Mouse (Mus musculus): ENCODE results near the gene Foxa3. TPM values are rescaled to one million over a fixed set of nuclear protein-coding genes. Genes with fewer than 3 reads are reported as not detected.
A peak's percentile ranks its signal among the peaks of the same experiment; 100 is the strongest.

Foxa3 gene
- polyA plus RNA-seq, 1 experiment from 2014 or later = 0.31 TPM

GRCm38 (mm10) chr7:19024096-19024506 is 763 bp upstream of the Foxa3 start, which contains the start of gene Sympk:
Gene Sympk, plus strand, starts transcription at chr7:19024377.
- Histone ChIP-seq H3K9me3 (replicated peaks) (no peaks in the 10 kb centered on the region), H3K27ac (replicated peaks) (peak within 1 kb of the TSS; percentile 75), H3K4me2 (peak within 1 kb of the TSS; percentile 85), H3K9ac (replicated peaks) (peak within 1 kb of the TSS; percentile 86), H3K4me3 (replicated peaks) (peak within 1 kb of the TSS; percentile 88), H3K27me3 (replicated peaks) (peaks cover 37% of the 10 kb centered on the region), H3K4me1 (peaks cover 27% of the 10 kb centered on the region), H3K36me3 (peaks cover 2% of the 10 kb centered on the region)
- under 1% methylated on average over 46 of the region's 50 CpGs for WGBS
- peak; percentile 94 for ATAC-seq (ENCODE audit: low FRiP score)

DNA sequence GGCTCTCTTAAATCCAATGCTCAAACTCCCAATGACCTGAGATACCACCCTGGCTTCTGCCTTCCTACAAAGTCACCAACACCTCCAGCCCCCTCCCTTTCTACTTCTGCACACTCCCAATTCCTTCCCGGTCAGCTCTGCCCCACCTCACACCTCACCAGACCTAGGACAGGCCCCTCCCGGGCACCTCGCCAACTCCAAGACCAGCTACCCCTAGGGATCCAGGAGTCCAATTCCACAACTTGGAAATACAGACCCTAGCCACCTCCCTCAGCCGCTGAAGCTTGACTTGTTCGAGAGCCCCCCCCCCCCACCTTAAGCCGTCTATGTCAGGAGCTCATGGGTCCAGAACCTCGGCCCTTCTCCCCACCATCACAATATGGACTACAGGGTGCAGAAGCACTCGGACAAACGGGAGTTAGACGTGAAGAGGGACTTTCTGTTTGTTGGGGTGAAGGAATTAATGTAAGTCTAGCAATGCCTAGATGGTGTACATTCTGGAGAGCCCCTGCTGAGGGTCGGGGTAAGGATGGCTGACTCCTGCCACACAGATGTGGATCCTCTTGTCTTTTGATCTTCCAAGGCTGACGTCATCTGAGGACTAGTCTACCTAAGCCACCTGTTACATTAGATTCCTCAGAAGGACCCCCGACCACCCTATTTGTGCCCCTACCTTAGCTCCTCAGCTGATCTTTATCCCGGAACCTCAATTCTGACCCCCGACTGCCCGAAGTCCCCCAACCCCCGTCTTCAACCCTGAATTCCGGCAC is 964 bp downstream of the Foxa3 start:
- Histone ChIP-seq H3K9ac (replicated peaks) (no peak overlapping the region), H3K9me3 (replicated peaks) (no peaks in the 10 kb centered on the region), H3K36me3 (no peaks in the 10 kb centered on the region), H3K27ac (replicated peaks) (no peak overlapping the region), H3K4me1 (peaks cover 27% of the 10 kb centered on the region), H3K4me3 (replicated peaks) (no peak overlapping the region), H3K27me3 (replicated peaks) (peaks cover 37% of the 10 kb centered on the region), H3K4me2 (no peak overlapping the region)
- WGBS = 56% methylated on average over 18 of the region's 18 CpGs
- ATAC-seq (ENCODE audit: low FRiP score) = no peak

- Histone ChIP-seq H3K4me2 (no peak overlapping the region), H3K4me3 (replicated peaks) (no peak overlapping the region), H3K4me1 (peaks cover 22% of the 10 kb centered on the region), H3K27me3 (replicated peaks) (peaks cover 37% of the 10 kb centered on the region), H3K9ac (replicated peaks) (no peak overlapping the region), H3K27ac (replicated peaks) (no peak overlapping the region), H3K36me3 (no peaks in the 10 kb centered on the region), H3K9me3 (replicated peaks) (no peaks in the 10 kb centered on the region)
- ATAC-seq (ENCODE audit: low FRiP score) = no peak
- 35% methylated on average over 8 of the region's 8 CpGs for WGBS
Measured at GRCm38 (mm10) chr7:19021048-19021447, 2.3 kb downstream of the Foxa3 start.

GRCm38 (mm10) chr7:19017909-19018308 is 5.4 kb downstream of the Foxa3 start:
- Histone ChIP-seq H3K36me3 (no peaks in the 10 kb centered on the region), H3K9me3 (replicated peaks) (no peaks in the 10 kb centered on the region), H3K9ac (replicated peaks) (no peak overlapping the region), H3K27me3 (replicated peaks) (peaks cover 29% of the 10 kb centered on the region), H3K4me3 (replicated peaks) (no peak overlapping the region), H3K27ac (replicated peaks) (no peak overlapping the region), H3K4me1 (no peaks in the 10 kb centered on the region), H3K4me2 (no peak overlapping the region)
- no peak for ATAC-seq (ENCODE audit: low FRiP score)
- WGBS = 92% methylated on average over 7 of the region's 7 CpGs

- Histone ChIP-seq H3K27ac (replicated peaks) (no peak overlapping the region), H3K9ac (replicated peaks) (no peak overlapping the region), H3K4me2 (no peak overlapping the region), H3K4me1 (peaks cover 10% of the 10 kb centered on the region), H3K9me3 (replicated peaks) (no peaks in the 10 kb centered on the region), H3K4me3 (replicated peaks) (no peak overlapping the region), H3K27me3 (replicated peaks) (peaks cover 10% of the 10 kb centered on the region), H3K36me3 (no peaks in the 10 kb centered on the region)
- WGBS = 84% methylated on average over 4 of the region's 4 CpGs
- ATAC-seq (ENCODE audit: low FRiP score) = no peak
Measured at GRCm38 (mm10) chr7:19016042-19016441, 7.3 kb downstream of the Foxa3 start.

DNA sequence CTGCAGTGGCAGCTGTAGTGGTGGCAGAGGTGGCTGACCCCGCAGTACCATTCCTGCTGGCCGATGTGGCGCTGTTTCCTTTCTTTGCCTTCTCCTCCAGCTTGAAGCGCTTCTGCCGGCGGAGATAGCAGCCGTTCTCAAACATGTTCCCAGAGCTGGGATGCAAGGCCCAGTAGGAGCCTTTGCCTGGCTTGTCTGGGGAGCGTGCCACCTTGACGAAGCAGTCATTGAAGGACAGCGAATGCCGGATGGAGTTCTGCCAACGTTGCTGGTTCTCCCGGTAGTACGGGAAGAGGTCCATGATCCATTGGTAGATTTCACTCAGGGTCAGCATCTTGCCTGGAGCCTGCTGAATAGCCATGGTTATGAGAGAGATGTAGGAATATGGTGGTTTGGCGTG is 8.9 kb downstream of the Foxa3 start:
- Histone ChIP-seq H3K4me1 (peaks cover 10% of the 10 kb centered on the region), H3K27me3 (replicated peaks) (no peaks in the 10 kb centered on the region), H3K9me3 (replicated peaks) (no peaks in the 10 kb centered on the region), H3K4me3 (replicated peaks) (no peak overlapping the region), H3K4me2 (no peak overlapping the region), H3K9ac (replicated peaks) (no peak overlapping the region), H3K27ac (replicated peaks) (no peak overlapping the region), H3K36me3 (no peaks in the 10 kb centered on the region)
- 69% methylated on average over 15 of the region's 15 CpGs for WGBS
- no peak for ATAC-seq (ENCODE audit: low FRiP score)

GRCm38 (mm10) chr7:19012882-19013281 is 10.5 kb downstream of the Foxa3 start:
- no peak overlapping the region for H3K4me3 ChIP-seq (replicated peaks)
- H3K9ac ChIP-seq (replicated peaks) = no peak overlapping the region
- no peaks in the 10 kb centered on the region for H3K27me3 ChIP-seq (replicated peaks)
- H3K4me2 ChIP-seq = no peak overlapping the region
- ATAC-seq (ENCODE audit: low FRiP score) = no peak
- no peak overlapping the region for H3K27ac ChIP-seq (replicated peaks)
- 70% methylated on average over 2 of the region's 2 CpGs for WGBS
- H3K36me3 ChIP-seq = no peaks in the 10 kb centered on the region
- H3K9me3 ChIP-seq (replicated peaks) = no peaks in the 10 kb centered on the region
- peaks cover 10% of the 10 kb centered on the region for H3K4me1 ChIP-seq

DNA sequence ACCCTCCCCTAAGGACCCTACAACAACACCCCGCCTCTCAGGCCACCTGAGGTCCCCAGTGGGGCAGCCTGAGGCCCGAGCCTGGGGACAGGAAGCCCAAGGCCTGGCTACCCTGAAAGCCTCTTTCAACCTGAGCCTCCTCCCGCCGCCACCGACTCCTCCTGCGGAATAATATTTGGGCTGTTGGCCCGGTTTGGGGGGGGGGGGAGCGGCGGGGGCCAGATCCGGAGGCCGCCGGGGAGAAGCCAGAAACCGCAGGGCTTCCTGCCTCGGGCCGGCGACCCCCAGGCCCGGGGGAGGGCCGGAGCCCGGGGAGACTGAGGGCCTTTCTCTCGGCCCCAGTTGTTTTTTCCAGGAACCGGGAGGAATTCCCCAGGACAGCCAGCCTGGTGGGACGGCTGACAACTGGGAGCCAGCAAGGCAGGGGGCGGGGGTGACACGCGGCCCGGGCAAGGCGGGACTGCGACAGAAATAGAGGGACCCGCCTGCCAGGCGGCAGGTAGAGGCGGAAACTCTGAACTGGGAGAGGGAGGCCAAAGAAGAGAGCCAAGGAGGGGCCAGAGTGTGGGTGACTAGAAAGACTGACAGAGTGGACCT is 11.2 kb downstream of the Foxa3 start:
- 5% methylated on average over 28 of the region's 31 CpGs for WGBS
- Histone ChIP-seq H3K27me3 (replicated peaks) (no peaks in the 10 kb centered on the region), H3K27ac (replicated peaks) (0 out of 2 replicates have a peak overlapping the region, but pooled peaks have one; percentile 37), H3K9ac (replicated peaks) (peak overlapping the region; percentile 29), H3K4me3 (replicated peaks) (peak overlapping the region; percentile 25), H3K36me3 (peaks cover 2% of the 10 kb centered on the region; the same call in 1 of the 2 replicates), H3K9me3 (replicated peaks) (no peaks in the 10 kb centered on the region), H3K4me2 (peak overlapping the region; percentile 52), H3K4me1 (peaks cover 15% of the 10 kb centered on the region)
- no peak for ATAC-seq (ENCODE audit: low FRiP score)

DNA sequence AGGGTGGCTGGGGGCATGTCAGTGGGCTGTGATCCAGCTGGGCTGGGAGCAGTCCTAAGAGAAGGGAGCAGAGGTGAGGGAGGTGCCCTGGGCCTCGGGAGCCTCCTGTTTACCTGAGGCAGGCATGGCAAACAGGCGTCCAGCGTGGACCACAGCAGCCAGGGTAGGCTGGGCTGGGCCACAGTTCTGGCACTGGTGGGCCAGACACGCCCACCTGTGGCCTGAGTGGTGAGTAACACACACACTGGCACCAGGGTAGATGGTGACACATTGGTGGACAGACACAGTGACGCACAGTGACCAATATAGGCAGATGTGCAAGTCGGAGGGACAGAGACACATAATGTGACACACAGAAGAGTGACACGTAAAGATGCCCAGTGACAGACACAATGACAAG is 12.8 kb downstream of the Foxa3 start:
- ATAC-seq (ENCODE audit: low FRiP score) = no peak
- no peak overlapping the region for H3K4me3 ChIP-seq (replicated peaks)
- H3K4me1 ChIP-seq = peaks cover 30% of the 10 kb centered on the region
- H3K27me3 ChIP-seq (replicated peaks) = no peaks in the 10 kb centered on the region
- no peak overlapping the region for H3K27ac ChIP-seq (replicated peaks)
- H3K36me3 ChIP-seq = peaks cover 15% of the 10 kb centered on the region
- 86% methylated on average over 7 of the region's 7 CpGs for WGBS
- H3K4me2 ChIP-seq = no peak overlapping the region
- H3K9ac ChIP-seq (replicated peaks) = no peak overlapping the region
- no peaks in the 10 kb centered on the region for H3K9me3 ChIP-seq (replicated peaks)

- no peaks in the 10 kb centered on the region for H3K9me3 ChIP-seq (replicated peaks)
- H3K27me3 ChIP-seq (replicated peaks) = no peaks in the 10 kb centered on the region
- H3K4me3 ChIP-seq (replicated peaks) = 0 out of 2 replicates have a peak overlapping the region, but pooled peaks have one; percentile 7
- no peak for ATAC-seq (ENCODE audit: low FRiP score)
- WGBS = 80% methylated on average over 13 of the region's 13 CpGs
- H3K36me3 ChIP-seq = peaks cover 17% of the 10 kb centered on the region
- peak overlapping the region; percentile 98 for H3K4me2 ChIP-seq
- H3K27ac ChIP-seq (replicated peaks) = no peak overlapping the region
- no peak overlapping the region for H3K9ac ChIP-seq (replicated peaks)
- peaks cover 46% of the 10 kb centered on the region for H3K4me1 ChIP-seq
Measured at GRCm38 (mm10) chr7:19007026-19007977, 16.0 kb downstream of the Foxa3 start.

GRCm38 (mm10) chr7:19006476-19006875 is 16.9 kb downstream of the Foxa3 start:
- no peak overlapping the region for H3K27ac ChIP-seq (replicated peaks)
- H3K36me3 ChIP-seq = peaks cover 17% of the 10 kb centered on the region
- H3K9ac ChIP-seq (replicated peaks) = no peak overlapping the region
- H3K27me3 ChIP-seq (replicated peaks) = no peaks in the 10 kb centered on the region
- peak overlapping the region; percentile 98 for H3K4me2 ChIP-seq
- no peaks in the 10 kb centered on the region for H3K9me3 ChIP-seq (replicated peaks)
- 6% methylated on average over 12 of the region's 12 CpGs for WGBS
- ATAC-seq (ENCODE audit: low FRiP score) = no peak
- 0 out of 2 replicates have a peak overlapping the region, but pooled peaks have one; percentile 7 for H3K4me3 ChIP-seq (replicated peaks)
- peaks cover 49% of the 10 kb centered on the region for H3K4me1 ChIP-seq

Data from neural tube, embryonic 15.5 days (tissue).